Mouse (Mus musculus) heart, adult 8-10 months (tissue): Measurements from ENCODE around the gene Mfap1b. TPM values are rescaled to one million over a fixed set of nuclear protein-coding genes. Genes with fewer than 3 reads are reported as not detected.
"Not testable (repeated sequence)": the region's sequence is repeated elsewhere in the genome, so short reads cannot be mapped to it uniquely, and the experiment has no call there.

Experiments
- DNase-seq: peaks from one replicate; pipeline ENCODE4 v3.0.0; 2022; ENCODE audit warnings: low spot score
- total RNA-seq, 4 experiments: library from RNA; stranded (reverse); gene quantifications; 2 replicates each; pipeline ENCODE4 v1.2.4; 2022

The Mfap1b gene
- total RNA-seq, 4 experiments from 2014 or later = 28.3 to 37.4 (median 32.5) TPM

DNA sequence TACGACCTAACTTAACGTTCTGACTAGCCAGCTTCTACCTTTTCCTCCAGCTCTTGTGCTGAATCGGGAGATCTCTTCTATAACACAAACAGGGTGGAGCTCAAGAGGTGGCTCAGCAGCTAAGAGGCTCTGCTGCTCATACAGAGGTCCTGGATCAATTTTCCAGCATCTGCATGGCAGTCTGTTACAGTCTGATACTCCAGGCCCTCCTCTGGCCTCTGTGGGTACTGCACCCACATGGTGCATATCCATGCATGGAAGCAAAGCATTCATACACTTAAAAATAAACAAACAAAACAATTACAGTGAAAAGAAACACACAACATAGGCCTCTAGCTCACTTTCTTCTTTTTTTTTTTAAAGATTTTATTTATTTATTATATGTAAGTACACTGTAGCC, 1.1 kb downstream of the Mfap1b start:
- not testable (repeated sequence) for DNase-seq

DNA sequence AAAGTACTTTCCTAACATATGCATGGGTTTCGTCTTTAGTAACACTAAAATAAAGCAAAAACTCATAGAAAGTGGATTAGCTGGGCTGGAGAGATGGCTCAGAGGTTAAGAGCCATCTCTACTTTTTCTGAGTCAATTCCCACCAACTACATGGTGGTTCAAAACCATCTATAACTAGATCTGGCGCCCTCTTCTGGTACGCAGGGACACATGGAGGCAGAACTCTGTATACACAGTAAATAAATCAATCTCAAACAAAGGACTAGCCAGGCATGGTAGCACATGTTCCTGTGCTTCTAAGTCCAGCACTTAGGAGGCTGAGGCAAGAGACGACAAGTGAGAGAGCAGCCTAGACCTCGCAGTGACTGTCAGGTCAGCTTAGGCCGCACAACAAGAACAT, 4.9 kb downstream of the Mfap1b start:
- DNase-seq = not testable (repeated sequence)

DNA sequence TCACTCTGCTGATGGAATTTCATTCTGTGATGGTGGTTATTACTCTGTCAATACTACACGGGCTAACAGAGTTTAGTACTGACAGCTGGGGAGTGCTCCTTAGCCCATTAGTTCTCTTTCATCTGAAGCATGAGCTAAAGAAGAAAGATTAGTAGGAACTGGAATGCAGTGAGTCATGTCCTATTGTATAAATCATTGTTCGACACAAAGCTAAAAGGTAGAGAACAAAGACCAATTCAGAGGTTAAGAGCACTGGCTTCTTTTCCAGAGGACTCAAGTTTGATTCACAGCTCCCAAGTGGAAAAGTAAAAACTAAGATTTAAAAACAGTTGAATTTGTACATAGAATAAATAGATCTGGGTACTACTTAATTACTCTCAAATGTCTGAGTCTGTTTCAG, 13.8 kb downstream of the Mfap1b start:
- no peak for DNase-seq

DNA sequence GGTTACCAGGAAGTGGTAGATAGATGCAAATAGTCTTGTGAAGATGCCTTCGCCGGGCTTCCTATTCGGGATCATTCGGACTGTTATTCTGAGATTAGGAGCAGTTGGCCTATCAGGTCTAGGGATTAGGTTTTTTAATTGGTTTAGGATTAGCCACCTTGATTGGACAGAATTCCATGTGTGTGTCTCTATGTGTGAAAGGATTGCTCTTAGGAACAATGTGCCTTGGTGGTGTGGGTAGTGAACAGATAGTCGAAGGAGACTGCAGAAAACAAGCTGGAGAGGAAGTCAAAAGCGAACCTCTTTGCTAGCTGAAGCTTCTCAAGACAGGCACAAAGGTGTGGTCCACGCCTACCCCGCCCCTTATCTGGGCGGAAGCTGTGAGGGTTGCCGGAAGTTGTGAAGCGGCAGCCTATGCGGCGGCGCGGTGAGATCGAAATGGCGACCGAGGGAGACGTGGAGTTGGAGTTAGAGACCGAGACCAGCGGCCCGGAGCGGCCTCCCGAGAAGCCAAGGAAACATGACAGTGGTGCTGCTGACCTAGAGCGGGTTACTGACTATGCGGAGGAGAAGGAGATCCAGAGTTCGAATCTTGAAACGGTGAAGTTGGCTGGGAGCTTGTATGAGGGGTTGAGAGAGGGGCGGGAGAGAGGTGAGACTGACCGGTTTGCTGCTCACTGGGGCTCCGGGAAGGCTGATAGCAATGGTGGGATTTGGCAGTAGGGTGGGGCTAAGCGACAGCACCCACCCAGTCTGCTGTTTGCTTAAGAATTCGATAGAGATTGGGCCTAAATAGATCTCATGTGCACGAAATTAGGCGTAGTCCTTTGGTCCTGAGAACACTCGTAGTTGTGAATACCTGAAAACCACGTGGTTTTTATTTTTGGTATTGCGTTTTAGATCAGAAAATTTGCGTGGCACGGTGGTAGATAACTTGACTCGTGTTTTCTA, 16.9 kb downstream of the Mfap1b start, which contains the start of gene Serinc4:
Serinc4 (minus strand) TSS at position 90 of the 951 bp plus-strand sequence.
- DNase-seq = peak; percentile 82

DNA sequence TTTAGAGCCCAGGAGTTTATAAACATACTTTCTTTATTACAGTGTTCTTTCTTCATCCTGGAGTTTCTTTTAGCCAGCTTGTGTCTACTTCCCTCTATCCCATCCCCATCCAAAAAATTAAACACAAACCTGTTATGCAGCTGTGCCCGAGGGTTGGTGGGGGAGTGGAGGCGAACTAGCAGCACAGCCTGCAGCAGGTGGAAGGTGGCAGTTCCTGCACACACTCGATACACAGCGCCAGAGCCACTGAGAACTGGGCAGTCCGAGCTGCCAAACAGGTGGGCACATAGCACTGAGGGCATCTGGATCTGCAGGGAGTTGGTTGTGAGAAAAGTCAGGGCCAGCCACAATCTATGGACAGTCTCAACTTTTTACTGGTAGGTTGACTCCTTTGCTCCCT, 18.3 kb downstream of the Mfap1b start:
- DNase-seq = no peak

DNA sequence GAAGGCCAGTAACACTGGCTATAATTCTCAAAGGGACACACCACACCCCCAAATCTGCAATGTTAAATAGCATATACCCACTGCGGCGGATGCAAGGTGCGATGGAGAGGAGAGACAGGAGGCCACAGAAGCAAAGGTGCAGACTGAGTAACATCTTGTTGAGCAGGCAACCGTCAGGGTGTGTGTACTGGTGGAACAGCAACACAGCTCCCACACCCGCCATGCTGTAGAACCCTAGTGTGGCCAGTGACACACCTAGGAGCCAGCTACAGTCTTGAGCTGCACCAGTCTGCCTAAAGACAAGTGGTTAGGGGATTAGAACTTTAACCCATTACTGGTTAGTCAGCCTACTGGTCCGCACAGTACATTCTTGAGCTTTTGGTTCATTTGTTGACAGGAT, 19.9 kb downstream of the Mfap1b start:
- no peak for DNase-seq

DNA sequence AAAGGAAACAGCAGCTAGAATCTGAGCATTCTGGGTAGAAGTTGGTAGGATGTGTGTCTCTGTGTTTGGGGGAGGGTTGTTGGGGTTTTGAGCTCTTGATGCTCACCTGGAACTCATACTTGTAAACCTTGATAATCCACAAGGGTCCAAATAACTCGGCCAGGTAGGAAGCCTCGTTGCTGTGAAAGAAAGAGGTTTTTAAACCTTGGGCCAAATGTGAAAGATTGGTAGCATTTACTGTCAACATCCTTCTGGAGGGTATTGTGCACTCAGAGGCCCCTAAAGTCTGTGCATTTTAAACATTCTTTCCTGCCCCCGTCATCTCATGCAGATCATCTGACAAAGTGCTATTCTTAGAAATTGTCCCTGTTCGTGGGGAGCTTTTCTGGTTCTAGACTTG, 20.9 kb downstream of the Mfap1b start, which contains the start of gene Hypk:
Hypk (plus strand) TSS at position 301 of the 400 bp plus-strand sequence.
- DNase-seq = no peak

DNA sequence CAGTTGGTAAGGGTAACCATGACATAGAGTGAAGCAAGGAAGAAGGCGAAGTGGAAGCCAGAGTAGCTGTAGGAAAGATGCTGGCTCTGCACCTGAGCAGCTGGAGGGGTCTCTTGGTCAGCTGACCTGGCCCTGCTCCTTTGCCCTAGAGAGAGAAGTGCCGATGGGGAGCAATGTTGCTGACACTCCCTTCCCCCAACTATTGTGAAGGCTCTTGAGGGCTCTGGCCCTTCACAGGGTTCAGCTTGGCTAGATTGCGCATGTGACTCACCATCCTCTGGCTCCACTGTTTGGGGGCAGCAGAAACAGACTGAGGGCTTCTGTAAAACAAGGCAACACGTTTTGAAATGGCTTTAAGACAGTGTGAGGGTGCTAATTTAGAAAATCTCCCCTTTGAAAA, 21.5 kb downstream of the Mfap1b start:
- DNase-seq = no peak

DNA sequence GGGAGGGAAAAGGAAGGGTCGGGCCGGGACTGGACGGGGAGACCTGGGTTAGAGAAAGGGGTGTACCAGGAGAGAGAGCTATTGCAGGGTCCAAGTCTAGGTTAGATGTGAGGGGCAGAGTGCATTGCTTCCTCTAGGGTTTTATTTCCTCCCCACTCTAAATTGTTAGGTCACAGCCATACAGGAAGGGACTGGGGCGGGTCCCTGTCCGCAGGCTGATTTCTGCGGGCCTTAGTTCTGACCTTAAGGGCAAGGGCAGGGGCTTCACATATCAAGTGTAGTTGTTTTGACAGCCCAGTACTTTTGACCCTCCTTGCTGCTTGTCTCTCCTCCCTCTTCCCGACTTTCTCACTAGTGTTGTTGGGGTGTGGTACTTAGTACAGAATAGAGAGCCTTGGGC, 23.8 kb downstream of the Mfap1b start:
- peak; percentile 31 for DNase-seq

DNA sequence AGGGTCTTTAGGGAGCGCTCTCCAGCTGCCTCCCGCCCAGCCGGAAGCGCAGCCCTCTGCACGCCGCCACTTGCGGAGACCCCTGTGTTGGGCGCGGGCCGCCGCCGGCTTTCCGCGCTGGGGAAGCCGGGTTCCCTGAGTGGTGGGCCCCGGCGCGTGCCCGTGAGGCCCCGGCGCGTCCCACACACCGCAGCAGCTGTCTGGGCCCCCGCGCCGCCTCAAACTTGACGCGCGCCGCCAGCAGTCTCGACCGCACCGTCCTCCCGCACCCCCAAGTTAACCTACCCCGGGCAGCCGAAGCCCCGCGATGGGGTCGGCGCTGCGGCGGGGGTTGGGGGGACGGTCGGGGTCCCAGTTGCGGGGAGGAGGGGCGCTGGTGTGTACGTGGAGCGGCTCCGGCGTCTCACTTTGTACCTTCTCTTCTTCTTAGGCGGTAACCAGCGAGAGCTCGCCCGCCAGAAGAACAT, 24.3 kb downstream of the Mfap1b start:
- DNase-seq = no peak

DNA sequence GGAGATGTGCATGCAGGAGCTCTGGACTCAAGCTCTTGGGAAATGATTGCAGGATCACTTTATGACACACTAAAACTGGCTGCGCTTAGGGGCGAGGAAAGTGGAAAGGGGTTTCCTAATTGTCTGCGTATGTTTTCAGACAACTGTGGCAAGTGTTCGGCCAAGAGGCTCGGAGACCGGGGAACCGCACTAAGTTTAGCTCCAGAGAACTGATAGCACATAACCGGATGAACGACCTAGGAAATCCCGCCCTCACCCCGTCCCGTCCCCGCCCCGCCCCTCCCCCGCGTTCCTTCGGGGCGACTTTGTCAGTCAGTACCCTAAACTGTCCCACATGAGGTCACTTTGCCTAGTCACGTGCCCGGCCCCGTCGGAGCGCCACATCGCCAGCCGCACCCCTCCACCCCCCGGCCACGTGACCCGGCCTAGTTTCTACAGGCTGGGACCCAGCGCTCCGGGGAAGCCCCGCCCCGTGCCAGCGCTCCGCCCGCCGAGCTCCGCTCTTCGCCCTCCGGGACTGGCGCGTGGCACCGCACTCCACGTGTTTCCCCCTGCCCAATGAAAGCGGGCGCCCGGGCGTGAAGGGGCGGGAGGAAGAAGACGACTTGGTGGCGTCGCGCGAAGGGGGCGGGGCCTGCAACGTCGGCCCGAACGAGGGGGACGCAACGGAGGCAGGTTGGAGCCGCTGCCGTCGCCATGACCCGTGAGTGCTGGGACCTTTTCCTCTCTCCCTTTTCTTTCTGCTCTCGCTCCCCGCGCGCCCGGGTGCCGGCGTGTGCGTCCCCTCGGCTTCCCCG, 24.9 kb downstream of the Mfap1b start, which contains the start of gene Serf2:
Serf2 (plus strand) TSS at position 457 of the 797 bp plus-strand sequence.
- peak; percentile 99 for DNase-seq

DNA sequence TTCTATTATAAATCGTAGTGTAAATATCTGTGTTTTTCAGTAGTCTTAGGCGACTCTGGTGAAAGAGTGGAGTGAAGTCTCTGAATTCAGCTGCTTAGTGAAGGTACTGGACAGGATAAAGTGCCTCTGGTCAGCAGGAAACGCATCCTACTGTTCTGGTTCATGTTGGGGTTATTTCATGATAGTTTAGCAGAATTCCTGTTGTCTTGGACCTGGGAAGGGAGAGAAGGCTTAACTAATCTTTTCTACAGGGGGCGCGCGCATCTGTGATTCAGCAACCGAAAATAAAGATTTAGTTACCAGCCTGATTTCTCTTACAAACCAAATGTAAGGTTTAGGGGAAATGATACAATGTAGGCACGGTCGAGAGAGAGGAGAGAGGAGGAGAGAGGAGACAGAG, 25.7 kb downstream of the Mfap1b start:
- DNase-seq = peak; percentile 64

DNA sequence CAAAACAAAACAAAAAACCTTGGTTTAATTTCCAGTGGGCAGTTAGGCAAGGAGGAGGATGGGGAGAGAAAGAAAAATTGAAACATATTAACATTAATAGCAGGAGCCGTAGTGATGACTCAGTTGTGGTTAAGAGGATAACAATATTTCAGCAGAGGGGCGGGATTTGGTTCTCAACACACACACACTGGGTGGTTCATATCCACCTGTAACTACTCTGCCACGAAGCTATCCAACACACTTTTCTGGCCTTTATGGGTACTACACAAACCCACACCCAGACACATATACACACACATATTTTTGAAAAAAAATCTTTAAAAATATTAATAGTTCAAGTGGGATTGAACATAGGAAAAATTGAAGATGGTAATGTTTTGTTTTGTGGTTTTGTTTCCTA, 26.9 kb downstream of the Mfap1b start:
- DNase-seq = no peak

DNA sequence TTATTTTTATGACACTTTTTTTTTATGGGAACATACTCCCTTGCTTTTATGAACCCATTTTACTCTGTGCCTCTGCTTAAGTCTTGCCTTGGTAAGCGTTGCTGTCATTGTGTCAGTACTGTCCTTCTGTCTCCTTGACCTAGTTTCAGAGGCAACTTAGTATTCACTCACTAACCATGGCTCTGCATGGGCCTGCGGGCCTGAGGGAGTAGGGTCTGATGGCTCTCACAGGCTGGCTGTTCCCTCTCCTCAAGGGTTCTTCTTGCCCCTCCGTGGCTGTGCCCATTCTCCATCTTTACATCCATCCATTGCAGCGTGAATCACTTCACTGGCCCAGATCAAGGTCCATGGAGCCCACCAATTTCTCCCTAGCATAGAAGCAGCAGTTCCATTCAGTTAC, 27.4 kb downstream of the Mfap1b start:
- DNase-seq = no peak

DNA sequence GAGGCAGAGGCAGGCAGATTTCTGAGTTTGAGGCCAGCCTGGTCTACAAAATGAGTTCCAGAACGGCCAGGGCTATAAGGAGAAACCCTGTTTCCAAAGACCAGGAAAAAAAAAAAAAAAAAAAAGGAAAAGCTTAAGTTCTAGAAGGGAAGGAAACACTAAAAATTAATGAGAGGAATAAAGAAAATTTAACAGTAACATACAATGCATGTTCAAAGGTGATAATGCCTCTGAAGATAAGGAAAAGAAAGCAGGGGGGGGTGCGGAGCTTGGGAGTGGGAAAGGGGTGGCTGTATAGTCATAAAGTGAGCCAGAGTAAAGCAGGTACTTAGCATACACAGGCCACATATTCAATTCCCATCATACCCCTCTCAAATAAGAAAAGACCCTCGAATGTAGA, 28.8 kb downstream of the Mfap1b start:
- DNase-seq = no peak

DNA sequence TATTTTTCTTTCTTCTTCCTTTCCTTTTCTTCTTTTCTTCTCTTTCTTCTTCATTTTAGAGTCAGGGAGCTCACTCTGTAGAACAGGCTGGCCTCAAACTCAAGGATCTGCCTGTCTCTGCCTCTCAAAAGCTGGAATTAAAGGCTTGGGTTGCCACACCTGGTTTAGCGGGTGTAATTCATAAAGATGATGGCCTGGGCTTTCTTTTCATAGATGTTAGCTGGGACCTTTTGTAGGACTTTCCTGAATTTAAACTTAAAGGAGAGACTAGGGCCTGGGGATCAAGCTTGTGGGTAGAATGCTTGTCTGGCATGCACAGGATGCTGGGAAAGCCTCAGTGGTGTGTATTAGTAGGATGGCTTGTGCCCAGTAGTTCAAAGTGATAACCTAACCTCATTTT, 29.7 kb downstream of the Mfap1b start, which contains the start of gene Ell3:
Ell3 (minus strand) TSS at position 101 of the 400 bp plus-strand sequence.
- no peak for DNase-seq

DNA sequence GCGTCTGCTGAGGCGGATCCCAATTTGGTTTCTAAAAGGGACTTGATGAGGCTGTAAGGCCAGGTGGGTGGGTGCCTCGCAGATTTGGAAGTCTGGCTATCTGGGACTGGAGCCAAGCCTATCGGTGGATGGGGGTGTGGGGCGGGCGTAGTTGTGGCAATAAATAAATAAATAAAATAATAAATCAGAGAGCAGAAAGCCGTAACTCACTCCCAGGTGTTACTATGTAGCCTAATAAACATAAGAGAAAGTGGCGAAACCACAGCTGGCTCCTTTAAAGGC, 30.9 kb downstream of the Mfap1b start:
- no peak for DNase-seq

DNA sequence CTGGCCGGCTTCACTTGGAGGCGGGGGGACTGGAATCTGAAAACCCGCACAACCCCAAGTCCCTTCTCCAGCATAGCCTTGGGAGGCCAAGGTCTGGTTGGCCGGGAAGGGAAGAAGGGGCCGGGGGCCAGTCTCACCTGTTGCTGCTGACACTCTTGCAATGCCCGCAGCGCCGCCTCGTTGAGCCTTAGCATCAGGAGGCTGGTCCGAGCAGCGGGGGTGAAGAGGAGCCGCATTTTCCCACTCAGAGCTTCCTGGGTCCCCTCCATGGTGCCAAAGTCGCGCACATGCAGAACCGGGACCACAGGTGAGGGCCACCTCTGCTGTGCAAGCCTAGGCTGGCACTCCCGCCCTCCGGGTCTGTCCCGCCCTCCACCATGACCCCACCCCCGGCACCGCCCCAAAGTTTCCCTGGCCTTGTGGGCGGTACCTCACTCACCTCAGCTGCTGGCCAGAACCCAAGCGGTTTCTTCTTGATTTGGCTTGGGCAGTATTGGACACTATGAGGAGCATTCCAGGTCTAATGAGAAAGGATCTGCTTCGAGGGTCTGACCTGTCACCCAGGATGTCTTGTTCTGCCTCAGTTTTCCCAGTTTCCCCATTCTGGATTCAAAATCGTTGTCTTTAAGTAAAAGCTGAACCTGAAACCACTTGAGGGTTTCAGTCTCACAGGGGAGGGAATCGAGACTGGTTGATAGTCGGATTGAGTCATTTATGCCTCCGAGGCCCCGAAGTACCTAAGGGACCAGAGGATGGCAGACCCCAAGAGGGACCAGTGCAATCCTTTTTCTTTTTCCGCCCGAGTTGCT, 31.4 kb downstream of the Mfap1b start:
- peak; percentile 65 for DNase-seq

DNA sequence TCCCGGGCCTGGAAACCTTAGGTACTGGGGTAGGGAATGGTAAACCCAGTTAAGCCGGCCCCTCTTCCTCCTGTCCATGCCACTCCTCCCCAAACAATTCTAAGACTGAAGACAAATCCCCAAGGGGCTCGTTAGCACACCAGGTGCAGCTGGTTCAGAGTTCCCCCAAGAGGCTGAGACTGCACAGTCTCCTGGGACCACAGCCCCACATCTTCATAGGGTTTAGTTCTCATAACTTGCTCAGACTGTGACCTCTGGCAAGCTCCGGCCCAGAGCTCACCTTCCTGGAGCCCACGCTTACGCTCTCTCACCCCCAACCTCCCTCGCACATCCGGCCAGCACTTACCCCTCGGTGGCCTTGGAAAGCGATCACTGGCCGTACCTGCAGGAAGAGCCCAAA, 32.1 kb downstream of the Mfap1b start:
- no peak for DNase-seq

DNA sequence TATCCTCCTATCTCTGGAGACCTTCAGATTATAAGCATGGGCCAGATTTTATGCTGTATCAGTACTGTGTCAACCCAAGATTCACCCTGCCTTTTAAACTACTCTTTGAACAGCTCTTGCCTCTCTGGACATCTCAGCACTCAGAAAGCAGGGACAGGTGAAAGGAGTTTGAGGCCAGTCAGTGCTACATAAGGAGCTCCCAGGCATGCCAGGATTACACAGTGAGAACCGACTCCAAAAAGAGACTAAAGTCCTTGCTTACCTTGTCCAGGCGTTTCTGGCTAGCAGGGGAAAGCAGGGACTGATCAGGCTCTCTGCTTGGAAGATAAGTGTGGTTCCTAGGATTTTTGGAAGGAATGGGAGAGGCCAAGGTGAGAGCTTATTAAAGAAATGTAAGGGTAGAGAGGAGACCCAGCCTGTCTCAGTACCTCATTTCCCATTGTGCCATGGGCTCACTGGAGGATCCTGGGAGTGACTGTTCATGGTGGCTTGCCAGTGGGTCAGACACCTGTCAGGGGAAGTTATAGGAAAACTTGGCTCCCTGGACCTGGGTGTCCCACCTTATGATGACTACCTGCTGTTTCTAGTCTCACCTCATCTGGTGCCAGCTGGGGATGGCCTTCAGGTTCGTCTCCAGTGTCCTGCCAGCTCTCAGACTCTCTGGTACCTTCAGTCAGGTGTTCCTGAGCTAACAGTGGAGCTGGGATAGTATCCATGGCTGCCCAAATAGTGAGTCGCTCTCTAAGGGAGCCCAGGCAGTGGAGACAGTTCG, 32.8 kb downstream of the Mfap1b start:
- DNase-seq = no peak

DNA sequence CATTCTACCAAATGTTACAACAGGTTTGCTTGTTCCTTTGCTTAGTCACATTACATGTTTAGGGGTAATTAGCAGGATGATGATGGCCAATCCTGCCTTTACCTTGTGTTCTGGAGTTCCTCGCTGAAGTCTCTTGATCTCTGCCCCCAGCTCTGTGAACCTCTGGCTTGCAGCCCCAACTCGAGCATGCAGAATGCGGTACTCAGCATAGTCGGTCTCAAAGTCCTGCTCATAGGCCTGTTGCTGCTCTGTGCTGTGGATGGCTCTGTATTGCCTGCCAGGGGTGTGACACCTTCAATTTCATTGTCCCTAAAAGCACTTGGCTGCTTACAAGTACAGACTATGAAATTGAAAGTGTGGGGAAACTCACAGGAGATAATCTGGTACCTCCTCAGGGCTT, 34.1 kb downstream of the Mfap1b start:
- no peak for DNase-seq
